Mouse (Mus musculus): ENCODE results near the gene Vps26c.
"Not testable (repeated sequence)": the region's sequence is repeated elsewhere in the genome, so short reads cannot be mapped to it uniquely, and the experiment has no call there.

Gene Vps26c

DNA sequence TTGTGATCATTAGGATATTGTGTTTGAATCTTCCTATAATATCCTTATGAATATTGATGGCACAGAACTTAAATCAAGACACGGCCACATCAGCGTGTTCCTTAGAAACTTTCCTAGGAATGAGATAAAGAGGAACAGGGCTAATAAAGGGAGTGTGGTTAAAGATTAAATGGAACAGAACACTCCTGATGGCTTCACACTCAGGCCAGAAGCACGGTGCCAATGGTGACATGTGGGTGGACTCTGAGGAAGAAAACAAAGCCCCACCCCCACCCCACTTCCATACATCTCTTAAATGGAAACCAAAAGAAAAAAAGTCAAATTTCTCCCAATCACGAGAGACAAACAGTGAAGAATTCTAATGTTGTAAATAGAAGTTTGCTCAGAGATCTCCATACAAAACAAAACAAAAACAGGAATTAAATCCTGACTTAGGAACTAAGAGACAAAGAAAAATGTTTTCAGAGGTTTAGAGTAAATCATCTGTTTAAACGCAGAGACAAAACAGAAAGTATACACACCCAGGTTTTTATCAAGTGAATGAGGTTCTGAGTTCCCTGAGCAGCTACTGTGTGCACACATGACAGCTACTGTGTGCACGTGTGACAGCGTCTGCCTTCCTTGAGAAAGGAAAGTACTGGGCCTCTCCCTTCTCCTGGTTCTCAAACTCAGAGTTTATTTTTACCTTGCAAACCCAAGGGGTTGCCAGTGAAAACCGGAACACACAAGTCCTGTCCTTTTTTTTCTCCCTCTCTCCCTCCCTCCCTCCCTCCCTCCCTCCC lies 19.3 kb upstream of the Vps26c start:
- DNase-seq (ENCODE audit: low read depth): no peak

DNA sequence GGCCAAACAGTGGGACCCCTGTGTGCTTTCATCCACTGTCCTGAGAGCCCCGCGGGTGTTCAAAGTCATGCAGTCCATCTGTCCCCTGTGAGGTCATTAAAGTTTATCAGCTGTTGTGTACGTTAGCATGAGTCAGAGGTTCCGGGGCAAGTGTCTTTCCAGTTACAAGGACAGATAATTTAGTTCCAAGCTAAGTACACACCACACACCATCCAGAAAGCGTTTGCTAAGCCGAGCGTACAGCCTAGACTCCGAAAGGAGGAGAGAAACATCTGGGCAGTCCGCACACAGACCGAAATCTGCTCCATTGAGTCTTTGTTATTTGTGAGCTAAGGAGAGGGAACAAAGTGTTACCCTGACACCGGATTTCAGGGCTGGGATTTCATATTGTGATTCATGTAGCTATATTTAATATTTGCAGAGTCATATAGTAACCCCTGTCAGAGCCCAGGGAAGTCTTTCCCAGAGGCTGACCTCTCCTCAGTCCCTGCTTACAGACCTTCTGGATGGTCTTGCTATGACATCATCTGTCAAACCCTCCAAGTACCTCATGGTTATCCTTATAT lies 18.0 kb upstream of the Vps26c start:
- no peak for DNase-seq (ENCODE audit: low read depth)

- DNase-seq (ENCODE audit: low read depth): no peak
Observed at GRCm38 (mm10) chr16:94542898-94543297, 16.3 kb upstream of the Vps26c start.

GRCm38 (mm10) chr16:94540140-94540539 lies 13.5 kb upstream of the Vps26c start:
- no peak for DNase-seq (ENCODE audit: low read depth)

DNA sequence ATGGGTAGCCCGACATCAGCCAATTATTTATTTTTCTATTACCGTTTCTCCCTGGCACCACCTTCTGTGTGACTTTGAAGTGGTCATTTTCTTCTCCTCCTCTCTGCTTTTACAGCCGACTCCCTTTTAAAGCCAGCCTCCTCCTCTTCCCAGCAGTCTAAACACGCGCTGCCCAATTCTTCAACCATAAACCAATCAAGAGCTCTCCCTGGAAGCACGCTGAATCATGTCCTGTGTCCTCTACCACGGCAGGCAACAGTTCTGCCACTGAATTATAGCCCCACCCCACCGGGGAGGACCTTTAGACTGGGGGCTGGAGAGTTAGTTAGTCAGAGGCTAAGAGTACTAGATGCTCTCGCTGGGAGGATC lies 10.5 kb upstream of the Vps26c start:
- DNase-seq (ENCODE audit: low read depth): no peak

- no peak for DNase-seq (ENCODE audit: low read depth)
Observed at GRCm38 (mm10) chr16:94536417-94537158, 10.0 kb upstream of the Vps26c start.

DNA sequence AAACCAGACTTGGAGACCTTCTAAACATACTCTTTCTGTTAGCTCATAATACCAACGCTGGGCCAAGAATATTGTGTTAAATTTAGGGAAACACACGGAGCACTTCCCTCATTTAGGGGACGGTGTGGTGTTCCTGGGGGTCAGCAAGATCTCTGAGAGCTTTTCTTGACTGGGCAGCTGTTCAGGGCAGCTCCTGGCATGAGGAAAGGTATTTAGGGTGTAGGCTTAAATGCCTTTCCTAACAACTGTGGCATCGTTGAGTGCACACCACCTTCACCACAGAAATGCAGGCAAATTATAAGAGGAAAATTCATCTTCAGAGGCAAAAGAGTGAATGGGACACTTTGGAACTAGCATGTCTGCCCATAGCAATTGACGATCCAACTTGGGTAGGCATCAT lies 9.1 kb upstream of the Vps26c start:
- no peak for DNase-seq (ENCODE audit: low read depth)

- no peak for DNase-seq (ENCODE audit: low read depth)
Observed at GRCm38 (mm10) chr16:94533679-94534078, 7.0 kb upstream of the Vps26c start.

DNA sequence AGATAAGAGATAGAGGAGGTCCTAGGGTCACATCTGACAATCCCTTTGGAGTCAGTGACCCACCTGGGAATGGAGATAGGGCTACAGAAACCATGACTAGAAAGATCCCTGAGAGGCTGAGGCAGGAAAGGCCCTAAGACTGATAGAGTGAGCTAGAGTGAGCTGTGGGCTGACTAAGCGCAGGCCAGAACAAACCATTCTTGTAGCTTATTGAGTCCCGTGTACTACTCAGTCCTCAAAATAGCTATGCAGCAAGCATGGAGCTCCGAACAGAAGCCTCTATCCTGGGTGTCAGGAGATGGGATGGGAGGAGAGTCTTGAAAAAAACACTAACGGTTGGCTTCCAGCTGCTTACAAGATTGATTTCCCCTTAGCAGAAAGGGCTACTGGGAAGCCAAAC lies 4.6 kb upstream of the Vps26c start:
- DNase-seq (ENCODE audit: low read depth): no peak

DNA sequence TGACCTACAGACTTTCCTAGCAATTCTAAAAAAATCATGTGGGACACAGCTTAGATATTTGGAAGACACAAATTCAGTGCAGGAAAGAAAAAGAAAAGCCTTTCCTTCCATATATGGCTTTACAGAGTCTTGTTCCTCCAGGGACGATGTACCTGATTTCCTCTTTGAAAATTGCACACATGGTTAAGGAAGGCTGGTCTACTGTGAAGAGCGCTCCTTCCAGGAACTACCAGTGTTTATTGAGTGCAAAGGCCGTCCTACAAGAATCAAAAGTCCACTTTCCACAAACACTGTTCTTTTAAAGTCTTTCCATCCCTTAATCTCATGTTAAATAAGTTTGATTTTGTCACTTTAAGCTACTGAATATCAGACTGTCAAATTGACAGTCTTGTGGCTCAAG lies 916 bp upstream of the Vps26c start:
- no peak for DNase-seq (ENCODE audit: low read depth)

- no peak for DNase-seq (ENCODE audit: low read depth)
Observed at GRCm38 (mm10) chr16:94527152-94527534, 513 bp upstream of the Vps26c start.

DNA sequence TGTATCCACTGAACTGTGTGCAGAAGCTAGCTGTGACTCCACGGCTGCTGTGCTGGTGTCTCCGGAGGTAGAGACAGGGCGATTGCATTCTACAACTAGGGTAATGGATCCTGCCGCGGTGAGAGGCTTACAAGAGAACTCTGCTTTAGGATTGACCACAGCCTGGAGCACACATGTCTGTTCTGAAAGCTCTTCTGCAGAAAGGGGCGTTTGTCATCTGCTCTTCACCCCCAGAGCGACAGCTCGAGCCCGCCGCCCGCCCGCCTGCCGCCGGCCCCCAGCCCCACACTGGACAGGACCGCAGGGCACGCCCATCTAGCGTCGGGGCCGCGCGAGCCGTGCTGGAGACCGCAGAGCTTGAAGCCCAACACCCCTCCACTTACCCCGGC lies 681 bp downstream of the Vps26c start:
- no peak for DNase-seq (ENCODE audit: low read depth)

DNA sequence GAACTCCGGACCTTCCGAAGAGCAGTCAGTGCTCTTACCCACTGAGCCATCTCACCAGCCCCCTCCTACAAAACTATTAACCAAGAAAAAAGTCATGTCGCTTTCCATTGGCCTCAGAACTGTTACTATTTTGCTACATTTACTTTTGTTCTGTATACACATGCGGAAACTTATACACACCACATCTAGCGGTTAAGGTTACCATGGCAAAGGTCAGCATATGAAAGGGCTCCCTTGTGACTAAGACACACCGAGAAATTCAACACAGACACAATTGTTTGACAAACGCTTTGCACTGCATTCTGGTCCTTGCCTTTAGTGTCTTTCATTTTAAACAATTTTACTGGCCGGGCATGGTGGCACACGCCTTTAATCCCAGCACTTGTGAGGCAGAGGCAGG lies 1.9 kb downstream of the Vps26c start:
- peak; percentile 48 for DNase-seq (ENCODE audit: low read depth)

GRCm38 (mm10) chr16:94523594-94524377 lies 2.8 kb downstream of the Vps26c start:
- DNase-seq (ENCODE audit: low read depth): no peak

DNA sequence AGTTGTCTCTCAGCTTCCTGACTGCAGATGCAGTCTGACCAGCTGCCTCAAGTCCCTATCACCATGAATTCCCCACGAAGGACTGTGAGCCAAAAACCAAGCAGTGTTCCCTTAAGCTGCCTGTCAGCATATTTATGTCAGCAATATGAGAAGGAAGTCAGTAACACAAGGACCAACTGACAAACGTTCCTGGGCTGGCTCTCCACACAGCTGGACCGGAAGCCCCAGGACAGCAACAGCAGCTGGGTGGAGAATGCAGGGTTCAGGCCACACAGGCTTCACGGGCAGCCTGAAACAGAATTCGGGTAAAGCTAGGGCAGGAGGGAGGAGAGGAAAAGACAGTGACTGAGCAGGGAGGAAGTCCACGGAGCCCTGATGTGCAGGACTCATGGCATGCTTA lies 7.6 kb downstream of the Vps26c start:
- DNase-seq (ENCODE audit: low read depth): no peak

GRCm38 (mm10) chr16:94517606-94518005 lies 9.0 kb downstream of the Vps26c start:
- DNase-seq (ENCODE audit: low read depth): no peak

DNA sequence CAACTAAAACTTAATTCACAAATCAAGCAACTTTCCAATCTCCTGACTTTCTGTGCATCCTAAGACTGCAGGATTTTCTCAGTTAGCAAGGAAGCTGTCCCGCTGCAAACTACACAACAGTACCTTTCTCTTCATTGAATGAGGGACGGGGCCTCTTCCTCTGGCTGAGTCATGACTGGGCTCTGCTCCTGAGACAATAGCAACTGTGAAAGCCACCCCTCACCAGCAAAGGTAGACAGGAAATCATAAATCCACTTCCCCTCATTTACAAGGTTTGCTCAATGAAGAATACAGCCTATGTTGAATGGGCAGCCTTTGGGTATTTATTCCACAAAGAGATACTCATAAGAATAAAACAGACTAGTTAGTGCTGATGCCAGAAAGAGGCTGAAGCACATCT lies 16.6 kb downstream of the Vps26c start:
- DNase-seq (ENCODE audit: low read depth): no peak

DNA sequence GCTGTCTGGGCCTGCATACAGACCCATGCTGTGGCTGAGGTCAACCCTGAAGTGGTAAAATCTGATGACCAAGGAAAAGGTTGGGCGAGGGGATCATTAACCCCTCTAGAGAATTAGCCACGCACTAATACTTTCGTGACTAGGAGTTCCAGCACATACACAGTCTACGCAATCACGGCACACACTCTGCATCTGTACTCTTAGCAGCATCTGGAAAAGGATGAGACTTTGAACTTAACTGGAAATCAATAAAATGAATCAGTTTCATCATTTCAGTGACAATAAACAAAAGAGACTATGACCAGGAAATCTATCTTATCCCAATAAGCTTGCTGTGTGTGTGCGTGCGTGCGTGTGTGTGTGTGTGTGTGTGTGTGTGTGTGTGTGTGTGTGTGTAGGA lies 17.9 kb downstream of the Vps26c start:
- no peak for DNase-seq (ENCODE audit: low read depth)

- no peak for DNase-seq (ENCODE audit: low read depth)
Observed at GRCm38 (mm10) chr16:94507071-94507470, 19.6 kb downstream of the Vps26c start.

DNA sequence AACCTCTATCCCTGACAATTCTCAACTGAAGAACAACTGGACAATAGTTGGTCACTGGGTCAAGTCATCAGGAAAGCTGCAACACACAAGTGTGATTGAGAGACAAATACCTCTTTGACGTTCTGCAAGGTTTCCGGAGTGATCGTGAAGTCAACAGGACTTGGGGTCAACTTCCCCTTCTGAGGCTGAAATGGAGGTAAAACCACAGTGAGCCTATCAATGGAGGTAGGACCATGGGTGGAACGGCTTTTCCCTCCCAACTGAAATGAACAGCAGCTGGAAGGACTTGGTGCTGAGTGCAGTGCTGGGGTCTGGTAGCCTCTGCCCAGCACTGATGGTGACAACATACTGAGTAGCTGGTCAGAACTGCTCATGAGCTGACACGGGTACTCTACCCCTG lies 22.4 kb downstream of the Vps26c start:
- DNase-seq (ENCODE audit: low read depth): no peak

- DNase-seq (ENCODE audit: low read depth): no peak
Observed at GRCm38 (mm10) chr16:94497911-94498310, 28.7 kb downstream of the Vps26c start.

GRCm38 (mm10) chr16:94497176-94497575 lies 29.5 kb downstream of the Vps26c start:
- DNase-seq (ENCODE audit: low read depth): not testable (repeated sequence)

- no peak for DNase-seq (ENCODE audit: low read depth)
Observed at GRCm38 (mm10) chr16:94489326-94489725, 37.3 kb downstream of the Vps26c start.
